Mouse (Mus musculus): ENCODE results near the gene Bud23. TPM values are rescaled to one million over a fixed set of nuclear protein-coding genes. Genes with fewer than 3 reads are reported as not detected.
"Not testable (repeated sequence)": the region's sequence is repeated elsewhere in the genome, so short reads cannot be mapped to it uniquely, and the experiment has no call there.

Gene Bud23
- polyA plus RNA-seq (2015; fragmentation: Nextera tagmentation; extraction: Ambion mirVana), result 79.1 and 93.5 TPM in 2 replicates

DNA sequence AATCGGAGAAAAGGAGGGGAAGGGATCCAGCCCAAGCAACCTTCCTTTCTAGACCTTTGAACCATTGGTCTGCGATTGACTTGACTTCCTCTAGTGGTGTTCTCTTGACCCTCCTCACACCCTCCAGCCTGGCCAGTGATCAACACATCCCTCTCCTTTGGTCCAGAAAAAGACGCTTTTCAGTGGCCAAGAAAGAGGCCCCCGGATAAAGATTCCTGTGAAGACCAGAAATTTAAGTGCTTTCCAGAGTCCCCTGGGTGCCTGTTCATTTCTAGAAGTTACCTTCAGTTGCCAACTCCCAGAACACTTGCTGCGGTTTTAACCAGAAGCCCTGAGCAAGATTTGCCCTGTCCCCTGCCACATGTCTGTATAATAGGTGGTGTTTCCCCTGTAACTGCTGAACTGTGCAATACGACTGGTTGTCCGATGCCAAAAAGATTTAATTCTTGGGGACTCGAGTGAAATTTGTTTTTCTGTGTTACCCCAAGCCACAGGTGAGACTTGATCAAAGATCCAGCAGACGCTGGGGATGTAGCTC is at the start of gene Bud23:
Gene Bud23, minus strand, starts transcription at position 51 of the 538 bp plus-strand sequence.
- peak within 1 kb of the TSS; percentile 79 for H3K27ac ChIP-seq
- not testable (repeated sequence) for H3K27me3 ChIP-seq; ATAC-seq (ENCODE audit: low FRiP score); H3K9me3 ChIP-seq
- WGBS, result 78% methylated on average over 9 of the region's 9 CpGs
- H3K36me3 ChIP-seq, result peaks cover 48% of the 10 kb centered on the region
- H3K4me1 ChIP-seq (replicated peaks), result peaks cover 26% of the 10 kb centered on the region
- H3K4me3 ChIP-seq, result peak within 1 kb of the TSS; percentile 97
- peak within 1 kb of the TSS; percentile 97 for H3K4me2 ChIP-seq
- H3K9ac ChIP-seq, result peak within 1 kb of the TSS; percentile 90

DNA sequence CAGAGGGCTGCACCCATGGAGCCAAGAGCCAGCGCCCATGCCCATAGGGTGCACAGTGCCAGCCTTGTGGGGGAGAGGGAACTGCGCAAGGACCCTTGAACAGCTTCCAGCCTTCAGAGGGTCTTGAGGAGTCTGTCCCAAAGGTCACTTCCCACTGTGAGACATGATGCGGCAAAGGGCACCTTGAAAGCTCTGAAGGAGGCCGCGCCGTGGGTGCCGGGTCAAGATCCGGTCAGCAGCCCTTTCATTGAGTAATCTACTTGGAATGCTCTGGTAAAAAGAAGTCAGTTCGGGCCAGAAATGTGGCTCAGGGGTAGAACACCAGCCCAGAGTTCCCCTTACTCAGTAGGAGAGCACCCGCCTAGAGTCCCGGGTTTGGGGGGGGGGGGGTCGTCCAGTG is 49.0 kb upstream of the Bud23 start:
- Histone ChIP-seq H3K4me1 (replicated peaks) (no peaks in the 10 kb centered on the region), H3K9me3 (no peaks in the 10 kb centered on the region), H3K9ac (no peak overlapping the region), H3K4me3 (no peak overlapping the region), H3K27ac (no peak overlapping the region), H3K36me3 (no peaks in the 10 kb centered on the region), H3K4me2 (no peak overlapping the region), H3K27me3 (peaks cover 21% of the 10 kb centered on the region)
- ATAC-seq (ENCODE audit: low FRiP score), result no peak
- WGBS, result 86% methylated on average over 12 of the region's 12 CpGs

DNA sequence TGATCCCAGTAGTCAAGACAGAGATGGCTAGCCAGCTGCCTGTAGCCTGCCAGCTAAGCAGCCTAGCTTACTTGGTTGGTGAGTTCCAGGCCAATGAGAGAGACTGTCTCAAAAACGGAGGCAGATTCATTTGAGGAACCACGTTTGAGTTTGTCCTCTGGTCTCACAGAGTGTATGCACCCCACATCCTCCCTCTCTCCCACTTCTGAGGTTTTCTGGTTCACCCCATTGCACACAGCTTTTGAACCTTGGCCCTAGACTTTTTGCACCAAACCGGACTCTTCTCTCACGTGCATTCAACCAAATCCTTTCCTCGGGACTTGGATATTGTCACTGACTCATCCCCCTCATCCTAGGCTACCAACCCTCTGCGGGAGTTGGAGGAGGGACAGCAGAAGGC is 45.2 kb upstream of the Bud23 start:
- Histone ChIP-seq H3K4me1 (replicated peaks) (peaks cover 18% of the 10 kb centered on the region), H3K9me3 (no peaks in the 10 kb centered on the region), H3K4me3 (no peak overlapping the region), H3K27ac (no peak overlapping the region), H3K27me3 (peaks cover 59% of the 10 kb centered on the region), H3K4me2 (no peak overlapping the region), H3K36me3 (no peaks in the 10 kb centered on the region), H3K9ac (no peak overlapping the region)
- WGBS, result 71% methylated on average over 6 of the region's 6 CpGs
- no peak for ATAC-seq (ENCODE audit: low FRiP score)

DNA sequence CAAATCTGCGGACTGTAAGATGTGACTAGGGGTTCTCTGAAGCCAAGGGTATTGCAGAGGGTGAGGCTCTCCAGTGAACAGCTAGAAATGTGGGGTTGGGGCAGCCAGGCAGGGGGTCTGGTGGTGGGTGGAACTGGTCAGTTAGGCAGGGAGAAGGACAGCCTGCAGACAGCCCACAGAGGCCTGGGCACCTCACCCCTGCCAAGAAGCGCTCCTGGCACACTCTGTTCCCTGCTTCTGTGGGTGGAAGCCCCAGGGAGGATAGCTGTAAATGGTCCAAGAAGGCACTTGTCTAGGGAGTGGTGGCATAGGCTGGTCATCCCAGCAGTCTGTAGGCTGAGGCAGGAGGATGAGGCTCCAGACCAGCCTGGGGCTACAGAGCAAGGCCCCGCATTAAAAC is 44.7 kb upstream of the Bud23 start:
- H3K36me3 ChIP-seq, result no peaks in the 10 kb centered on the region
- no peak overlapping the region for H3K4me2 ChIP-seq
- no peak overlapping the region for H3K4me3 ChIP-seq
- no peak for ATAC-seq (ENCODE audit: low FRiP score)
- 83% methylated on average over 3 of the region's 3 CpGs for WGBS
- peaks cover 18% of the 10 kb centered on the region for H3K4me1 ChIP-seq (replicated peaks)
- H3K27ac ChIP-seq, result no peak overlapping the region
- H3K9ac ChIP-seq, result no peak overlapping the region
- H3K9me3 ChIP-seq, result no peaks in the 10 kb centered on the region
- H3K27me3 ChIP-seq, result peaks cover 64% of the 10 kb centered on the region

DNA sequence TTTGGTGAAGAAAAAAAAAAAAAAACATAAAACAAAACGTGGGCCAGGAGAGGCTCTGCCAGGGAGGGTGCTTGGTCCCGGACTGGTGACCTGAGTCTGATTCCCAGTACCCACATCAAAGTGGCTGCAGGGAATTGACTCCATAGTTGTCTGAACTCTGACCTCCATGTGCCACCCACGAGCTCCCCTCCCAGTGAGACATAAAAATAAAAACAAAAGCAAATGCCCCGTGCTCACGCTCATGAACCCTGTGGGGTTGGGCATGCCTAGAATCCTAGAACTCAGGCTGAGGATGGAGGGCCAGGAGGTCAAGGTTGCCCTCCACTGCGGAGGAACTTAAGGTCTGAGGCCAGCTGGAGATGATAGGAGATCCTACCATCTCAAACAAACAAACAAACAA is 44.3 kb upstream of the Bud23 start:
- Histone ChIP-seq H3K9ac (no peak overlapping the region), H3K9me3 (no peaks in the 10 kb centered on the region), H3K27me3 (peaks cover 67% of the 10 kb centered on the region), H3K4me3 (no peak overlapping the region), H3K4me2 (no peak overlapping the region), H3K36me3 (no peaks in the 10 kb centered on the region), H3K27ac (no peak overlapping the region), H3K4me1 (replicated peaks) (peaks cover 18% of the 10 kb centered on the region)
- no peak for ATAC-seq (ENCODE audit: low FRiP score)
- WGBS, result 50% methylated on average over 6 of the region's 6 CpGs

DNA sequence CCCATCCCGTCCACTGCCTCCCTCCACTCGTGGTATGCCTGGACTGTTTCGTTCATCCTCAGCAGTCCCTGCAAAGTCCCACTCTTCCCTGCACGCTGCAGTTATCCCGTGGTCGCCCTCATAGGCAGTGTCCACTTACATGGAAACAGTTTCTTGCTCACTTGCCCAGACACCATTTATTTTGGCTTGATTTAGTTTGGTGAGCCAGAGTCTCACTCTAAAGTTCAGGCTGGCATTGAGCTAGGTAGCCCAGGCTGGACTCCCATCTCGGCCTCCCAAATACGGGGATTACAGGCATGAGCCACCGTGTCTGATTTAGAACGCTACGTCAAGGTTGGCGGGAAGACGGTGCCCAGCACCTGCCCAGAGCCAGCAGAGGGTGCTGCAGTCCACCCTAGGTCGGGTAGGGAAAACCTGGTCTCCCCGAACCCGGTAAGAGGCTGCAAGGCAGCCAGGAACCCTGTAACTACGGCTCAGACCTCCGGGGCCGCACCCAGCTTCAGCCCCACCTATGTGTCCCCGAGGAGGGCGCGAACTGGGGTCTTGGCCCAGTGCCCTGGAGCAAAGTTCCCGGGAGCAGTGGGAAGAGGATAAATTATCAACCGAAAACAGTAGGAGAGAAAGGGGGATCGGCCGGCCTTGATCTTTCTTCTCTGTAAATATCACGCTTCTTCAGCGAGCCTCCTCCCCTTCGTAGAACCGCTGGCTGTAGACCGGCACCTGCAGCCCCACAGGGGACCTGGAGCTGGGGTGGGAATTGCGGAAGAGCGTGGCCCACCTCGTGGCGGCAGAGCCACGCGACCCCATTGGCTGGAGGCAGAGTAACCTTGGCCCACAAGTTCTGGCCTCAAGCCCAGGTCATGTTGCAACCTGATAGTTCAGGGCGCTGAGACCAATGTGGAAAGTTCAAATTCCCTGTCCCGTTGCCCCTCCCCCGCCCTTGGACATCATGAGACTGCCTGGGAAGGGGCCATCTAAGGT is 43.1 kb upstream of the Bud23 start:
- H3K4me2 ChIP-seq, result peak overlapping the region; percentile 87
- H3K9me3 ChIP-seq, result no peaks in the 10 kb centered on the region
- no peak for ATAC-seq (ENCODE audit: low FRiP score)
- peak overlapping the region; percentile 48 for H3K4me3 ChIP-seq
- peaks cover 67% of the 10 kb centered on the region for H3K27me3 ChIP-seq
- WGBS, result 8% methylated on average over 40 of the region's 40 CpGs
- H3K4me1 ChIP-seq (replicated peaks), result peaks cover 18% of the 10 kb centered on the region
- H3K9ac ChIP-seq, result 0 out of 2 replicates have a peak overlapping the region, but pooled peaks have one; percentile 61
- H3K27ac ChIP-seq, result no peak overlapping the region
- no peaks in the 10 kb centered on the region for H3K36me3 ChIP-seq

DNA sequence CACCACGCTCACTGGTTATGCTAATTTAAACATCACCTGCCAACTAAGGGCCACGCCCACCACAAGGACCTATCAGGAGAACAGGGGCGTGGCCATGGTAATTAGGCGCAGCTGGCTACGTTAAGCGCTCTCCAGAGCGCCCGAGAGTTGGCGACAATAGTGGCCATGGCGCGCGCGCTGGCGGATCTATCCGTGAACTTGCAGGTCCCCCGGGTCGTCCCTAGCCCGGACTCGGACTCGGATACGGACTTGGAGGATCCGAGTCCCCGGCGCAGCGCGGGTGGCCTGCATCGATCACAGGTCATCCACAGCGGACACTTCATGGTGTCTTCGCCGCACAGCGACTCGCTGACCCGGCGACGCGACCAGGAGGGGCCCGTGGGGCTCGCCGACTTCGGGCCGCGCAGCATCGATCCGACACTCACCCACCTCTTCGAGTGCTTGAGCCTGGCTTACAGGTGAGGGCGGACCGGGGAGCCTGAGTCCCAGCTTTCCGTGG is 42.0 kb upstream of the Bud23 start:
- H3K9ac ChIP-seq, result peak overlapping the region; percentile 61
- H3K4me2 ChIP-seq, result peak overlapping the region; percentile 87
- no peaks in the 10 kb centered on the region for H3K9me3 ChIP-seq
- peaks cover 67% of the 10 kb centered on the region for H3K27me3 ChIP-seq
- peak; percentile 80 for ATAC-seq (ENCODE audit: low FRiP score)
- no peaks in the 10 kb centered on the region for H3K36me3 ChIP-seq
- H3K4me1 ChIP-seq (replicated peaks), result peaks cover 18% of the 10 kb centered on the region
- H3K4me3 ChIP-seq, result peak overlapping the region; percentile 48
- under 1% methylated on average over 48 of the region's 48 CpGs for WGBS
- H3K27ac ChIP-seq, result no peak overlapping the region

DNA sequence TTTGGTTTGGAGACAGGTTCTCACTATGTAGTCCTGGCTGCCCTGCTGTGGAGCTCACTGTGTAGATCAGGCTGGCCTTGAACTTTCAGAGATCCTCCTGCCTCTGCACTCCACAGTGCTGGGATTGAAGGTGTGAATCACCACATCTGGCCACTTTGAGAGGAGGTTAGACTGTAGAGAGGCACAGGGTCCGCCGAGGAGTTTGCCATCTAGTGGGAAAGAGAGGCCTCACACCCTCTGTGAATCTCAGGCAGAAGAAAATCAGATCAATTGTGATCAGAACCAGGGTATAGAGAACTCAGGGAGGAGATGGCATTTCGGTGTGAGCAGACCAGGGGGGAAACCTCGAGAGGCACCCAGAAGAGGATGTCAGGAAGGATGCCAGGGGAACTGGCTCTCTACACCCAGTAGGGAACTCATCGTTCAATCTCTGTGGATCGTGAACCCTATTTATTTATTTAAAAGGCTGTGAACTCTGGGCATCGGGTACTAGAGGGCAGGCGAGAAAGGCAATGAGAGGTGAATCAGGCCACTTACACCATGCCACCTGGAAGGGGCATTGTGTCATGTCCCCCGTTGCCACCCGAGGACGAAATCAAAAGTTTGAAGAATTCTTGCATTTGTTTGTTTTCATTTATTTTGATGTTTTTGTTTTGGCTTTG is 39.4 kb upstream of the Bud23 start:
- Histone ChIP-seq H3K9me3 (no peaks in the 10 kb centered on the region), H3K4me3 (no peak overlapping the region), H3K27me3 (peaks cover 49% of the 10 kb centered on the region), H3K4me2 (no peak overlapping the region), H3K9ac (no peak overlapping the region), H3K36me3 (no peaks in the 10 kb centered on the region), H3K4me1 (replicated peaks) (peaks cover 18% of the 10 kb centered on the region), H3K27ac (no peak overlapping the region)
- WGBS, result 61% methylated on average over 11 of the region's 11 CpGs
- no peak for ATAC-seq (ENCODE audit: low FRiP score)

DNA sequence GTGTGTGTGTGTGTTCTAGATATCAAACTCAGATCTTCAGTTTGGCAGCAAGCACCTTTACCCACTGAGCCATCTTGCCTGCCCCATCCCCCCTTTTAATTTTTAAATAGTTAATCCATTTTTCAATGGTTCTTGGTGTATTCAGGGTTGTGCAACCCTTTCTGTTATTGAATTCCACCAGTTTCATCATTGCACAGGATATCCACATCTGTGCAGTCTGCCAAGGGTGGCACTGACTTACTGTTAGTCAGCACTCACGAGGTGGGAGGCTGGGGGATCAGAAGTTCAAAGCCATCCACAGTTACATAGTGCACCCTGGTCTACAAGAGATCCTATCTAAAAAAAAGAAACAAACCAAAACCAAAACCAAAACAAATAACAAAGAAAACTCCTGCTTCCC is 36.2 kb upstream of the Bud23 start:
- no peaks in the 10 kb centered on the region for H3K9me3 ChIP-seq
- H3K4me3 ChIP-seq, result no peak overlapping the region
- no peak overlapping the region for H3K9ac ChIP-seq
- no peaks in the 10 kb centered on the region for H3K4me1 ChIP-seq (replicated peaks)
- no peak overlapping the region for H3K27ac ChIP-seq
- H3K4me2 ChIP-seq, result no peak overlapping the region
- 88% methylated on average over 1 of the region's 1 CpGs for WGBS
- no peak for ATAC-seq (ENCODE audit: low FRiP score)
- H3K36me3 ChIP-seq, result no peaks in the 10 kb centered on the region
- peaks cover 21% of the 10 kb centered on the region for H3K27me3 ChIP-seq

DNA sequence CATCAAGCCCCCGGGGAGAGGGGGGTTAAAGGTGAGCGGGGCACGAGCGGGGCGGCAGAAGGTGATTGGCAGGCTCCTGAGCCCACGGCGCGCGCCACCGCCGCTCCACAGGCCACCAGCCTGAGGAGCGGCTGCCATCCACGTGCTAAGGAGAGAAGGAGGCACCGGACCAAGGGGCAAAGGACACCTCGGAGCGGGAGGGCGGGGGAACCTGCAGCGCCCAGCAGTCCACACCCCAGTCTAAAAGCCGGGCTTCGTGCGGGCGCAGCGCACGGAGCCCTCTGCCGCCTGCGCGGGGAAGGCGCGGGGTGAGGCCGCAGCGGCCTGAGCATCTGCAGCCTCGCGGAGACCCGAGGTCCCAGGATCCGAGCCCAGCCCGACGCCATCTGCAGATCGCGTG is 24.9 kb upstream of the Bud23 start, which contains the start of gene Mlxipl:
Gene Mlxipl, plus strand, starts transcription at position 238 of the 400 bp plus-strand sequence.
- H3K4me2 ChIP-seq, result peak within 1 kb of the TSS; percentile 21; the same call in 1 of the 2 replicates
- no peaks in the 10 kb centered on the region for H3K36me3 ChIP-seq
- no peak for ATAC-seq (ENCODE audit: low FRiP score)
- no peaks in the 10 kb centered on the region for H3K9me3 ChIP-seq
- H3K9ac ChIP-seq, result no peak within 1 kb of the TSS
- H3K27ac ChIP-seq, result no peak within 1 kb of the TSS
- H3K4me1 ChIP-seq (replicated peaks), result peaks cover 4% of the 10 kb centered on the region
- peaks cover 75% of the 10 kb centered on the region for H3K27me3 ChIP-seq
- peak within 1 kb of the TSS; percentile 16; the same call in 1 of the 2 replicates for H3K4me3 ChIP-seq
- WGBS, result 3% methylated on average over 38 of the region's 39 CpGs

DNA sequence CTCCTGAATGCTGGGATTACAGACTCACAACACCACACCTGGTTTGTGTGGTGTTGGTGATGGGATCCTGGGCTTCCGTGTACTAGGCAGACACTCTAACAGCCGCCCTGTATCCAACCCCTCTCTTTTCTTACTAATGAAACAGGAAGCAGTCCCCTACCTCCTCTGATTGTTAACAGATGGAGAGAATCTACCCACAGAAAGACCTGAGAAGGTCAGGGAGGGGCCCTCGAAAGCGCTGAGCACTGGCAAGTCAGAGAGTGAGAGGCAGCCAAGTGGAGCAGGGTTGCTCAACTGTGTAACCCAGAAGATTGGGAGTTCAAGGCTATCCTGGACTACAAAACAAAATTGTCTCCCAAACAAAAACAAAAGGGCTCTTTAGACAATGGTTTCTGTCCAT is 22.1 kb upstream of the Bud23 start:
- Histone ChIP-seq H3K4me1 (replicated peaks) (peaks cover 4% of the 10 kb centered on the region), H3K9ac (no peak overlapping the region), H3K27me3 (peaks cover 69% of the 10 kb centered on the region), H3K4me3 (no peak overlapping the region), H3K9me3 (no peaks in the 10 kb centered on the region), H3K36me3 (no peaks in the 10 kb centered on the region), H3K27ac (no peak overlapping the region), H3K4me2 (no peak overlapping the region)
- ATAC-seq (ENCODE audit: low FRiP score), result no peak
- 70% methylated on average over 4 of the region's 4 CpGs for WGBS

DNA sequence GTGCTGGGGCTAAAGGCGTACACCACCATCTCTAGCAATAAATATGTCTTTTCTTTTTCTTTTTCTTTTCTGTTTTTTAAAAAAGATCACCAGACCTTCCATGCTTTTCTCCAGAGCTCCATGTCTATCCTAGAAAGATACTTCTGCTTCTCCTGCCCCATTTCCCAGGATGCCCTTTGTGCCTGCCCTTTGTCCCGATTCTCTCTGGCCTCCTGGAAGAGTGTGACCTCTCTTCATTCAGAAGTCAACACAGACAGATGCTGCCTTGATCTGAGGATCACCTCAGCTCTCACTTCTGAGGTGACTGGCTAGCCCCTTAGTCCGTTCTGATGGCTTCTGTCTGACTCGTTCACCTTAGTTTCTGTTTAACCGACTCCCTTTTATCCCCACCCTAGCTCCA is 15.8 kb upstream of the Bud23 start:
- Histone ChIP-seq H3K27me3 (peaks cover 29% of the 10 kb centered on the region), H3K9ac (no peak overlapping the region), H3K9me3 (no peaks in the 10 kb centered on the region), H3K4me3 (no peak overlapping the region), H3K4me2 (no peak overlapping the region), H3K27ac (no peak overlapping the region), H3K4me1 (replicated peaks) (peaks cover 18% of the 10 kb centered on the region), H3K36me3 (peaks cover 4% of the 10 kb centered on the region)
- 85% methylated on average over 5 of the region's 5 CpGs for WGBS
- no peak for ATAC-seq (ENCODE audit: low FRiP score)
